ENCODE assay signal across 23 mouse cellular contexts in genomic region chr14:86640086-86640485, GRCm38 (mm10).
DNase-seq lines count a peak whose midpoint lies in the region; ATAC-seq lines count a peak whose summit lies in the region.
"Had no signal": no experiment of that assay in that cellular context is flagged by ENCODE, and none has a peak within 500 bp of the region (broad histone marks: within the 10 kb centered on the region; RNA-seq: fewer than 3 reads in every experiment).

No protein-coding gene starts in this region.

- H3K36me3 ChIP-seq in embryonic facial prominence, embryonic 12.5 days = no peaks in the 10 kb centered on the region
- no peaks in the 10 kb centered on the region for H3K36me3 ChIP-seq in embryonic facial prominence, embryonic 10.5 days (replicated peaks)
- no peaks in the 10 kb centered on the region for H3K36me3 ChIP-seq in hindbrain, embryonic 10.5 days
- H3K36me3 ChIP-seq in hindbrain, embryonic 16.5 days (ENCODE audit: control insufficient read depth, insufficient read depth, low read length) = no peaks in the 10 kb centered on the region
- no peaks in the 10 kb centered on the region for H3K36me3 ChIP-seq in kidney, embryonic 16.5 days (ENCODE audit: insufficient read depth, low read length)
- H3K36me3 ChIP-seq: embryonic facial prominence, embryonic 15.5 days; forebrain, embryonic 10.5 days had no signal

- H3K27ac ChIP-seq in embryonic facial prominence, embryonic 12.5 days = no peak overlapping the region
- H3K27ac ChIP-seq in embryonic facial prominence, embryonic 10.5 days (replicated peaks) = no peak overlapping the region
- peak overlapping the region; percentile 29; the same call in 1 of the 2 replicates for H3K27ac ChIP-seq in hindbrain, embryonic 10.5 days
- H3K27ac ChIP-seq in hindbrain, embryonic 16.5 days (ENCODE audit: low read depth, low read length) = no peak overlapping the region
- H3K27ac ChIP-seq in kidney, embryonic 16.5 days (ENCODE audit: low read length) = no peak overlapping the region
- H3K27ac ChIP-seq: embryonic facial prominence, embryonic 15.5 days; forebrain, embryonic 10.5 days; gastrocnemius, adult 2 months; hindbrain, embryonic 14.5 days had no signal

- H3K9me3 ChIP-seq in embryonic facial prominence, embryonic 12.5 days = no peaks in the 10 kb centered on the region
- no peaks in the 10 kb centered on the region for H3K9me3 ChIP-seq in embryonic facial prominence, embryonic 10.5 days
- no peaks in the 10 kb centered on the region for H3K9me3 ChIP-seq in hindbrain, embryonic 10.5 days
- H3K9me3 ChIP-seq in hindbrain, embryonic 16.5 days (ENCODE audit: control insufficient read depth, low read length) = no peaks in the 10 kb centered on the region
- no peaks in the 10 kb centered on the region for H3K9me3 ChIP-seq in kidney, embryonic 16.5 days (ENCODE audit: low read length)
- H3K9me3 ChIP-seq: embryonic facial prominence, embryonic 15.5 days; forebrain, embryonic 10.5 days had no signal

- H3K4me1 ChIP-seq in embryonic facial prominence, embryonic 12.5 days = peaks cover 7% of the 10 kb centered on the region; the same call in 1 of the 2 replicates
- peaks cover 10% of the 10 kb centered on the region; the same call in 1 of the 2 replicates for H3K4me1 ChIP-seq in embryonic facial prominence, embryonic 10.5 days
- peaks cover 29% of the 10 kb centered on the region for H3K4me1 ChIP-seq in hindbrain, embryonic 10.5 days (replicated peaks)
- 0 out of 2 replicates have a peak, but pooled peaks cover 4% of the 10 kb centered on the region for H3K4me1 ChIP-seq in hindbrain, embryonic 16.5 days (ENCODE audit: control insufficient read depth, insufficient read depth, low read depth, low read length)
- H3K4me1 ChIP-seq in kidney, embryonic 16.5 days (ENCODE audit: insufficient read depth, low read length) = no peaks in the 10 kb centered on the region
- H3K4me1 ChIP-seq: embryonic facial prominence, embryonic 15.5 days had no signal

- WGBS in embryonic facial prominence, embryonic 12.5 days = 68% methylated on average over 5 of the region's 5 CpGs
- 73% methylated on average over 5 of the region's 5 CpGs for WGBS in embryonic facial prominence, embryonic 10.5 days
- WGBS in hindbrain, embryonic 10.5 days = 59% methylated on average over 5 of the region's 5 CpGs
- 68% methylated on average over 5 of the region's 5 CpGs for WGBS in hindbrain, embryonic 16.5 days
- 35% methylated on average over 5 of the region's 5 CpGs for WGBS in kidney, embryonic 16.5 days

- no peak for DNase-seq in embryonic facial prominence, embryonic 10.5 days (ENCODE audit: low spot score)
- DNase-seq in hindbrain, embryonic 10.5 days (ENCODE audit: low spot score) = no peak
- DNase-seq in kidney, postnatal 36 days = no peak
- no peak for DNase-seq in right cerebral cortex, adult 18-20 months
- DNase-seq: adrenal gland, adult 2 months; adrenal gland, postnatal 25 days; cerebellum, adult 2 months; cerebellum, postnatal 10 days; gastrocnemius, adult 2 months; gastrocnemius, postnatal 25 days; heart, postnatal 10 days; heart, postnatal 4 days had no signal

- H3K9ac ChIP-seq in embryonic facial prominence, embryonic 12.5 days = no peak overlapping the region
- no peak overlapping the region for H3K9ac ChIP-seq in hindbrain, embryonic 16.5 days (ENCODE audit: low read depth, low read length)
- H3K9ac ChIP-seq in kidney, embryonic 16.5 days (replicated peaks; ENCODE audit: low read length) = no peak overlapping the region
- H3K9ac ChIP-seq: embryonic facial prominence, embryonic 15.5 days; hindbrain, embryonic 14.5 days had no signal

- no peak overlapping the region for H3K4me2 ChIP-seq in embryonic facial prominence, embryonic 12.5 days (replicated peaks)
- no peak overlapping the region for H3K4me2 ChIP-seq in hindbrain, embryonic 16.5 days (ENCODE audit: low read length)
- H3K4me2 ChIP-seq in kidney, embryonic 16.5 days (replicated peaks; ENCODE audit: low read depth, low read length) = no peak overlapping the region
- H3K4me2 ChIP-seq: embryonic facial prominence, embryonic 15.5 days; hindbrain, embryonic 14.5 days had no signal

- no peak overlapping the region for H3K4me3 ChIP-seq in embryonic facial prominence, embryonic 12.5 days
- H3K4me3 ChIP-seq in embryonic facial prominence, embryonic 10.5 days = no peak overlapping the region
- no peak overlapping the region for H3K4me3 ChIP-seq in hindbrain, embryonic 10.5 days
- H3K4me3 ChIP-seq in hindbrain, embryonic 16.5 days (ENCODE audit: low read length) = no peak overlapping the region
- no peak overlapping the region for H3K4me3 ChIP-seq in kidney, embryonic 16.5 days (ENCODE audit: low read length)
- H3K4me3 ChIP-seq: embryonic facial prominence, embryonic 15.5 days; erythroblast, embryonic 14.5 days; forebrain, embryonic 10.5 days; gastrocnemius, adult 2 months had no signal

- no peaks in the 10 kb centered on the region for H3K27me3 ChIP-seq in embryonic facial prominence, embryonic 12.5 days
- no peaks in the 10 kb centered on the region for H3K27me3 ChIP-seq in embryonic facial prominence, embryonic 10.5 days (replicated peaks; ENCODE audit: low read depth, poor library complexity, severe bottlenecking)
- H3K27me3 ChIP-seq in hindbrain, embryonic 10.5 days (ENCODE audit: insufficient read depth, poor library complexity, severe bottlenecking) = peaks cover 9% of the 10 kb centered on the region
- H3K27me3 ChIP-seq in hindbrain, embryonic 16.5 days (replicated peaks; ENCODE audit: control insufficient read depth, insufficient read depth, low read length) = no peaks in the 10 kb centered on the region
- no peaks in the 10 kb centered on the region for H3K27me3 ChIP-seq in kidney, embryonic 16.5 days (ENCODE audit: insufficient read depth, low read length)
- H3K27me3 ChIP-seq: CH12.LX; embryonic facial prominence, embryonic 15.5 days had no signal

- ATAC-seq in embryonic facial prominence, embryonic 12.5 days (ENCODE audit: insufficient number of reproducible peaks, insufficient read depth, low FRiP score, low TSS enrichment) = 0 out of 2 replicates have a peak, but pooled peaks have one; percentile 43
- no peak for ATAC-seq in hindbrain, embryonic 16.5 days
- peak; percentile 51; the same call in 1 of the 2 replicates for ATAC-seq in kidney, embryonic 16.5 days (ENCODE audit: low FRiP score, low TSS enrichment)
- ATAC-seq: inflammation-experienced regulatory T-cells, adult 6 months; intestine, postnatal 0 days; Patski had no signal
